Mouse (Mus musculus): ENCODE results near the gene Cxcl9.

GRCm38 (mm10) chr5:92294525-92294924 is 33.4 kb downstream of the Cxcl9 start:
- no peak for TF ChIP-seq CTCF (IDR thresholded peaks at IDR 0.05; ENCODE audit: borderline replicate concordance, insufficient read depth, low read length)
- TF ChIP-seq POLR2A (IDR thresholded peaks at IDR 0.05; ENCODE audit: low read depth, low read length) = no peak

Data from embryonic fibroblast, embryonic 13.5 days (primary cell).